Mouse (Mus musculus): ENCODE measurements around the gene Gm26657. TPM values are rescaled to one million over a fixed set of nuclear protein-coding genes. Genes with fewer than 3 reads are reported as not detected.

Gm26657 gene
- total and polyA plus RNA-seq, 2 experiments, result not detected

GRCm38 (mm10) chr4:56746345-56746744 is 6.5 kb downstream of the Gm26657 start:
- Histone ChIP-seq H3K4me1 (ENCODE audit: control insufficient read depth, insufficient read depth, low read length) (no peaks in the 10 kb centered on the region), H3K27me3 (ENCODE audit: control insufficient read depth, insufficient read depth, low read length) (no peaks in the 10 kb centered on the region), H3K9ac (ENCODE audit: low read depth, low read length) (no peak overlapping the region), H3K27ac (replicated peaks; ENCODE audit: insufficient read depth, low read depth, low read length) (no peak overlapping the region), H3K79me2 (ENCODE audit: control insufficient read depth, insufficient read depth, low read length) (no peaks in the 10 kb centered on the region), H3K36me3 (ENCODE audit: control insufficient read depth, insufficient read depth, low read length) (peaks cover 22% of the 10 kb centered on the region), H3K4me3 (ENCODE audit: insufficient read depth, low read depth, low read length) (no peak overlapping the region)
- TF ChIP-seq CTCF (IDR thresholded peaks at IDR 0.05; ENCODE audit: low read depth, low read length), result no peak
- no peak for TF ChIP-seq POLR2A (IDR thresholded peaks at IDR 0.05; ENCODE audit: extremely low read depth, insufficient read depth, low read length)
- 95% methylated on average over 2 of the region's 2 CpGs for WGBS
- DNase-seq (ENCODE audit: extremely low read depth, low read depth, low spot score), result no peak

GRCm38 (mm10) chr4:56747456-56747855 is 7.6 kb downstream of the Gm26657 start:
- no peaks in the 10 kb centered on the region for H3K79me2 ChIP-seq (ENCODE audit: control insufficient read depth, insufficient read depth, low read length)
- WGBS, result 95% methylated on average over 9 of the region's 9 CpGs
- DNase-seq (ENCODE audit: extremely low read depth, low read depth, low spot score), result no peak
- TF ChIP-seq CTCF (IDR thresholded peaks at IDR 0.05; ENCODE audit: low read depth, low read length) (no peak), POLR2A (IDR thresholded peaks at IDR 0.05; ENCODE audit: extremely low read depth, insufficient read depth, low read length) (no peak)
- H3K4me1 ChIP-seq (ENCODE audit: control insufficient read depth, insufficient read depth, low read length), result no peaks in the 10 kb centered on the region
- H3K27ac ChIP-seq (replicated peaks; ENCODE audit: insufficient read depth, low read depth, low read length), result no peak overlapping the region
- no peak overlapping the region for H3K4me3 ChIP-seq (ENCODE audit: insufficient read depth, low read depth, low read length)
- no peaks in the 10 kb centered on the region for H3K27me3 ChIP-seq (ENCODE audit: control insufficient read depth, insufficient read depth, low read length)
- H3K9ac ChIP-seq (ENCODE audit: low read depth, low read length), result no peak overlapping the region
- peaks cover 27% of the 10 kb centered on the region for H3K36me3 ChIP-seq (ENCODE audit: control insufficient read depth, insufficient read depth, low read length)

GRCm38 (mm10) chr4:56756021-56756420 is 16.2 kb downstream of the Gm26657 start:
- no peaks in the 10 kb centered on the region for H3K27me3 ChIP-seq (ENCODE audit: control insufficient read depth, insufficient read depth, low read length)
- H3K4me1 ChIP-seq (ENCODE audit: control insufficient read depth, insufficient read depth, low read length), result no peaks in the 10 kb centered on the region
- TF ChIP-seq CTCF (IDR thresholded peaks at IDR 0.05; ENCODE audit: low read depth, low read length) (no peak), POLR2A (IDR thresholded peaks at IDR 0.05; ENCODE audit: extremely low read depth, insufficient read depth, low read length) (no peak)
- DNase-seq (ENCODE audit: extremely low read depth, low read depth, low spot score), result no peak
- no peak overlapping the region for H3K9ac ChIP-seq (ENCODE audit: low read depth, low read length)
- H3K36me3 ChIP-seq (ENCODE audit: control insufficient read depth, insufficient read depth, low read length), result peaks cover 66% of the 10 kb centered on the region
- no peak overlapping the region for H3K4me3 ChIP-seq (ENCODE audit: insufficient read depth, low read depth, low read length)
- H3K27ac ChIP-seq (replicated peaks; ENCODE audit: insufficient read depth, low read depth, low read length), result no peak overlapping the region
- WGBS, result 93% methylated on average over 5 of the region's 5 CpGs
- H3K79me2 ChIP-seq (ENCODE audit: control insufficient read depth, insufficient read depth, low read length), result no peaks in the 10 kb centered on the region

GRCm38 (mm10) chr4:56756966-56757600 is 17.2 kb downstream of the Gm26657 start:
- H3K9ac ChIP-seq (ENCODE audit: low read depth, low read length), result no peak overlapping the region
- no peak overlapping the region for H3K4me3 ChIP-seq (ENCODE audit: insufficient read depth, low read depth, low read length)

GRCm38 (mm10) chr4:56757693-56758092 is 17.8 kb downstream of the Gm26657 start:
- Histone ChIP-seq H3K36me3 (ENCODE audit: control insufficient read depth, insufficient read depth, low read length) (peaks cover 59% of the 10 kb centered on the region), H3K4me1 (ENCODE audit: control insufficient read depth, insufficient read depth, low read length) (no peaks in the 10 kb centered on the region), H3K4me3 (ENCODE audit: insufficient read depth, low read depth, low read length) (no peak overlapping the region), H3K27ac (replicated peaks; ENCODE audit: insufficient read depth, low read depth, low read length) (no peak overlapping the region), H3K9ac (ENCODE audit: low read depth, low read length) (no peak overlapping the region), H3K79me2 (ENCODE audit: control insufficient read depth, insufficient read depth, low read length) (no peaks in the 10 kb centered on the region), H3K27me3 (ENCODE audit: control insufficient read depth, insufficient read depth, low read length) (no peaks in the 10 kb centered on the region)
- WGBS, result 97% methylated on average over 1 of the region's 1 CpGs
- TF ChIP-seq POLR2A (IDR thresholded peaks at IDR 0.05; ENCODE audit: extremely low read depth, insufficient read depth, low read length) (no peak), CTCF (IDR thresholded peaks at IDR 0.05; ENCODE audit: low read depth, low read length) (no peak)
- DNase-seq (ENCODE audit: extremely low read depth, low read depth, low spot score), result no peak

More at GRCm38 (mm10) chr4:56756966-56757600, 17.2 kb downstream of the Gm26657 start:
- peaks cover 61% of the 10 kb centered on the region for H3K36me3 ChIP-seq (ENCODE audit: control insufficient read depth, insufficient read depth, low read length)
- no peaks in the 10 kb centered on the region for H3K4me1 ChIP-seq (ENCODE audit: control insufficient read depth, insufficient read depth, low read length)
- TF ChIP-seq POLR2A (IDR thresholded peaks at IDR 0.05; ENCODE audit: extremely low read depth, insufficient read depth, low read length), result no peak
- TF ChIP-seq CTCF (IDR thresholded peaks at IDR 0.05; ENCODE audit: low read depth, low read length), result no peak
- H3K79me2 ChIP-seq (ENCODE audit: control insufficient read depth, insufficient read depth, low read length), result no peaks in the 10 kb centered on the region
- H3K27me3 ChIP-seq (ENCODE audit: control insufficient read depth, insufficient read depth, low read length), result no peaks in the 10 kb centered on the region
- no peak overlapping the region for H3K27ac ChIP-seq (replicated peaks; ENCODE audit: insufficient read depth, low read depth, low read length)
- DNase-seq (ENCODE audit: extremely low read depth, low read depth, low spot score), result peak; percentile 20
- WGBS, result 78% methylated on average over 10 of the region's 10 CpGs

- TF ChIP-seq POLR2A (IDR thresholded peaks at IDR 0.05; ENCODE audit: extremely low read depth, insufficient read depth, low read length) (no peak), CTCF (IDR thresholded peaks at IDR 0.05; ENCODE audit: low read depth, low read length) (no peak)
- DNase-seq (ENCODE audit: extremely low read depth, low read depth, low spot score), result no peak
- H3K36me3 ChIP-seq (ENCODE audit: control insufficient read depth, insufficient read depth, low read length), result peaks cover 63% of the 10 kb centered on the region
- no peak overlapping the region for H3K4me3 ChIP-seq (ENCODE audit: insufficient read depth, low read depth, low read length)
- WGBS, result 61% methylated on average over 5 of the region's 5 CpGs
- H3K9ac ChIP-seq (ENCODE audit: low read depth, low read length), result no peak overlapping the region
- no peak overlapping the region for H3K27ac ChIP-seq (replicated peaks; ENCODE audit: insufficient read depth, low read depth, low read length)
- no peaks in the 10 kb centered on the region for H3K27me3 ChIP-seq (ENCODE audit: control insufficient read depth, insufficient read depth, low read length)
- no peaks in the 10 kb centered on the region for H3K4me1 ChIP-seq (ENCODE audit: control insufficient read depth, insufficient read depth, low read length)
- no peaks in the 10 kb centered on the region for H3K79me2 ChIP-seq (ENCODE audit: control insufficient read depth, insufficient read depth, low read length)
Measured at GRCm38 (mm10) chr4:56767861-56768284, 28.0 kb downstream of the Gm26657 start.

Data from liver, adult 2 months (tissue).